Mouse (Mus musculus) stomach, postnatal 0 days (tissue): ENCODE measurements around the gene Pgls. TPM values are rescaled to one million over a fixed set of nuclear protein-coding genes. Genes with fewer than 3 reads are reported as not detected.

Experiments used
- ATAC-seq: fragments of 200-750 bp; cut with Nextera tagmentation; 2 replicates; pipeline ENCODE4 v1.8.0; 2017; ENCODE audit not compliant: low FRiP score, low TSS enrichment
- DNase-seq: peaks from one replicate; pipeline ENCODE4 v3.0.0-alpha.2; 2016; ENCODE audit warnings: low spot score
- H3K27ac ChIP-seq: fragments of 300-500 bp; sonication (generic); replicated peaks from 2 replicates; pipeline ENCODE4 v1.5.1; 2014; ENCODE audit warnings: mild to moderate bottlenecking, control low read depth
- H3K27me3 ChIP-seq: fragments of 300-500 bp; sonication (generic); 2 replicates; pipeline ENCODE4 v1.6.1; 2014; ENCODE audit warnings: low read length; ENCODE audit not compliant: control insufficient read depth, insufficient read depth
- H3K36me3 ChIP-seq: fragments of 300-500 bp; sonication (generic); 2 replicates; pipeline ENCODE4 v1.6.1; 2014; ENCODE audit warnings: low read length, mixed read lengths; ENCODE audit not compliant: control insufficient read depth, insufficient read depth
- H3K4me1 ChIP-seq: fragments of 300-500 bp; sonication (generic); replicated peaks from 2 replicates; pipeline ENCODE4 v1.6.1; 2014; ENCODE audit warnings: antibody characterized with exemption; ENCODE audit not compliant: control insufficient read depth, insufficient read depth
- H3K4me2 ChIP-seq: fragments of 300-500 bp; sonication (generic); replicated peaks from 2 replicates; pipeline ENCODE4 v1.6.1; 2014; ENCODE audit warnings: low read depth, mild to moderate bottlenecking, control low read depth, moderate library complexity
- H3K4me3 ChIP-seq: fragments of 300-500 bp; sonication (generic); 2 replicates; pipeline ENCODE4 v1.5.1; 2014; ENCODE audit warnings: low read depth, low read length, control low read depth
- H3K9ac ChIP-seq: fragments of 300-500 bp; sonication (generic); 2 replicates; pipeline ENCODE4 v1.6.1; 2014; ENCODE audit warnings: mild to moderate bottlenecking, low read length, control low read depth, mixed read lengths
- H3K9me3 ChIP-seq: fragments of 300-500 bp; sonication (generic); 2 replicates; pipeline ENCODE4 v1.6.1; 2016; ENCODE audit warnings: low read length; ENCODE audit not compliant: control insufficient read depth
- CTCF ChIP-seq: IDR thresholded peaks from 2 replicates; pipeline ENCODE4 v1.5.1; 2016; ENCODE audit warnings: antibody characterized with exemption, low read depth, mild to moderate bottlenecking, moderate library complexity
- EP300 ChIP-seq: optimal IDR thresholded peaks from 2 replicates; pipeline ENCODE3; 2016; ENCODE audit warnings: antibody characterized with exemption
- WGBS: fragments of 180-500 bp; shearing (Covaris S2); extraction: QIAGEN DNeasy Blood & Tissue Kit; methylation state at CpG from one replicate; pipeline ENCODE4 v1.1.7; 2014; 5-methylcytosine and 5-hydroxymethylcytosine counted together
- polyA plus RNA-seq: library from polyadenylated mRNA; unstranded; fragments of >200 nt; fragmentation: Nextera tagmentation; extraction: Ambion mirVana; gene quantifications from 2 replicates; pipeline ENCODE4 v1.2.1, GENCODE M21; 2015

Gene Pgls
- polyA plus RNA-seq, 1 experiment from 2014 or later: 221 TPM

DNA sequence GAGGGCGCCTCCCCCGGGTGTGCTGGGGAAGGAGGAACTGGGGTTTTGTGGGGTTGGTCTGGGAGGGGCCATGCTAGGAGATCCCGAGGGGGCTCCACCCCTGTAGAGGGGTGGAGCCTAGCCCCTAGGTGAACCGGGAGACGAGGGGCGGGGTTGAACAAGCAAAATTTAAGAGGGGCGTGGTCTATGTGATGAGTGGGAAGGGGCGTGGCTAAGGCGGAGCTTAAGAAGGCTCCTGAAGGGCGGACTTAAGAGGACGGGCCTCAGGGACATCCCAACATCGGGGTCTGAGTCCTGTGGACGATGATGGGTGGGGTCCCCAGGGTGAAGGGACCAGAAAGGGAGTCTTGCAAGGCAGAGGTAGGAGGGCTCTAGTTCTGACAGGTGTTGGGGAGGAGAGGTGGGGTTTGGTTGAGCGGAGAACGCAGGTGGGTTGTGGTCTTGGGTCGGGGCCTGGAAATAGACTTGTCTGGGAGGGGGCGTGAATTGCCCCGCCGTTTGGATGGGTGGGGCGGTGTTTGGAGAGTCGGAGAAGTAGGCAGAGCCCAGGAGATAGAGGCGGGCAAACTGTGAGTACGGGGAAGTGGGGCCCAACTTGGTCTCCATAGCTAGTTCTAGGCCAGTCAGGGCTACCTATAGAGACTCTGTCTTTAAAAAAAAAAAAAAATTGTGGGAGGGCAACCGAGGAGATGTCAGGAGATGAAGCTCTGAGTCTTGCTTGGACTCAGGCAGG, 32.9 kb upstream of the Pgls start:
- H3K9me3 ChIP-seq: no peaks in the 10 kb centered on the region
- 0 out of 2 replicates have a peak, but pooled peaks cover 2% of the 10 kb centered on the region for H3K4me1 ChIP-seq
- ATAC-seq (peak; percentile 49; the same call in 1 of the 2 replicates), DNase-seq (peak; percentile 74)
- WGBS: 1% methylated on average over 24 of the region's 24 CpGs
- peak overlapping the region; percentile 76 for H3K4me2 ChIP-seq
- TF ChIP-seq EP300 (no peak), CTCF (peak; percentile 29; the same call in 1 of the 2 replicates)
- H3K27me3 ChIP-seq: 0 out of 2 replicates have a peak, but pooled peaks cover 3% of the 10 kb centered on the region
- no peaks in the 10 kb centered on the region for H3K36me3 ChIP-seq
- no peak overlapping the region for H3K27ac ChIP-seq
- H3K4me3 ChIP-seq: peak overlapping the region; percentile 45
- peak overlapping the region; percentile 58 for H3K9ac ChIP-seq

DNA sequence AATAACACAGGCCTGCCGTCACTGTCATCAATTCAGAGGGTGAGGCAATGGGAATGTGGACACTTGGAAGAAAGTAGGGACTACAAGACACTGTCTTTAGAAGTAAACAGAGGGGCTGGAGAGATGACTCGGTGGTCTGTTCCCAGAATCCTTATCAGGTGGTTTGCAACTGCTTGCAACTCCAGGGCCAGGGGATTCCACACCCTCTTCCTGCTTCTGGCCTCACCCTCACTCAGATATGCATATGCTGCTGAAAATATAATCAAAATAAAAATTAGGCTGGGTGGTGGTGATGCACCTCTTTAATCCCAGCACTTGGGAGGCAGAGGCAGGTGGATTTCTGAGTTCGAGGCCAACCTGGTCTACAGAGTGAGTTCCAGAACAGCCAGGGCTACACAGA, 31.9 kb upstream of the Pgls start:
- H3K27me3 ChIP-seq: 0 out of 2 replicates have a peak, but pooled peaks cover 3% of the 10 kb centered on the region
- DNase-seq: no peak
- H3K27ac ChIP-seq: no peak overlapping the region

GRCm38 (mm10) chr8:71560765-71561164, 31.2 kb upstream of the Pgls start:
- no peak for ATAC-seq
- WGBS: 86% methylated on average over 5 of the region's 5 CpGs

More for the DNA sequence above, 31.9 kb upstream of the Pgls start:
- no peak overlapping the region for H3K9ac ChIP-seq
- no peak overlapping the region for H3K4me2 ChIP-seq
- WGBS: 65% methylated on average over 3 of the region's 3 CpGs
- no peaks in the 10 kb centered on the region for H3K36me3 ChIP-seq
- no peak for ATAC-seq
- TF ChIP-seq CTCF (no peak), EP300 (no peak)
- H3K9me3 ChIP-seq: no peaks in the 10 kb centered on the region
- no peak overlapping the region for H3K4me3 ChIP-seq
- 0 out of 2 replicates have a peak, but pooled peaks cover 2% of the 10 kb centered on the region for H3K4me1 ChIP-seq

DNA sequence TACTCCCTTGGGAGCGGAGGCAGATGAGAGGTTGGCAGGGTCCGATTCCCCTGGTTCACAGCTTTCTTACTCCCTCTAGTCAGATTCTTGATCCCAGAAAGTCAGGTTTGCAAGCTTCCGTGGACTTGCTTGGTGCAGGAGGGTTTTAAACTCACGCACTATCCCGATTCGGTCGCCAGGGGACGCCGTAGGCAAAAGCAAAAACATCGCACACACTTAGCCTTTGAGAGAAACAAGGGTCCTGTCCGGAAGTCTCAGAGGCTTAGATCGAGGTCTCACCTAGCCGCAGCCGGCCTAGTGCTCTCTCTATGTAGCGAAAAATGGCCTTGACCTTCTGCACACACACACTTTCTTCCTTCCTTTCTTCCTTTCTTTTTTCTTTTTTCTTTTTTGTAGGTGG, 30.6 kb upstream of the Pgls start:
- Histone ChIP-seq H3K27me3 (0 out of 2 replicates have a peak, but pooled peaks cover 3% of the 10 kb centered on the region), H3K4me2 (no peak overlapping the region), H3K4me1 (0 out of 2 replicates have a peak, but pooled peaks cover 2% of the 10 kb centered on the region), H3K9ac (no peak overlapping the region), H3K27ac (no peak overlapping the region), H3K9me3 (no peaks in the 10 kb centered on the region), H3K36me3 (no peaks in the 10 kb centered on the region), H3K4me3 (no peak overlapping the region)
- ATAC-seq (0 out of 2 replicates have a peak, but pooled peaks have one; percentile 41), DNase-seq (peak; percentile 87)
- WGBS: 5% methylated on average over 15 of the region's 15 CpGs
- TF ChIP-seq CTCF (peak; percentile 98), EP300 (no peak)

More at GRCm38 (mm10) chr8:71560765-71561164, 31.2 kb upstream of the Pgls start:
- Histone ChIP-seq H3K4me1 (0 out of 2 replicates have a peak, but pooled peaks cover 2% of the 10 kb centered on the region), H3K4me2 (no peak overlapping the region), H3K9ac (no peak overlapping the region), H3K36me3 (no peaks in the 10 kb centered on the region), H3K4me3 (no peak overlapping the region), H3K27ac (no peak overlapping the region), H3K9me3 (no peaks in the 10 kb centered on the region), H3K27me3 (0 out of 2 replicates have a peak, but pooled peaks cover 3% of the 10 kb centered on the region)
- no peak for TF ChIP-seq EP300
- no peak for DNase-seq

DNA sequence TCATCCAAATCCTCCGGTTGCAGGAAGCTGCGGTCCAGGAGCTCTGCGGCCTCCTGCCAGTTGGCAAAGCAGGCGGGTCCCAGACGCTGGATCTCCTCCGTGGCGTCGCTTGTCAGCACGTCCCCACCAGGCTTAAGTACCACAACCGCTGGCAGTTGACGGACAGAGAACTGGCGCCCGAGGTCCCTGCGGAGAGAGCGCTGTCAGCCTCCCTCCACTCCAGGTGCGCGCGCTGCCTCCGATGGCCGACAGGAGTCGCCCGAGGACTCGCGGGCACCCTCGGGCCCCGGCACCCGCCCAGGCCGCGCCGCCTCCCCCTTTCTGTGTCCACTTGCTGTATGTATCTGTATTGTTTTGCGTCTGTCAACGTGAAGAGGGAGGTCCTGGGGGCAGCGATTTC, 29.2 kb upstream of the Pgls start:
- no peaks in the 10 kb centered on the region for H3K9me3 ChIP-seq
- H3K9ac ChIP-seq: 0 out of 2 replicates have a peak overlapping the region, but pooled peaks have one; percentile 38
- ATAC-seq: peak; percentile 74
- DNase-seq: peak; percentile 88
- H3K4me3 ChIP-seq: peak overlapping the region; percentile 28
- H3K4me1 ChIP-seq: 0 out of 2 replicates have a peak, but pooled peaks cover 2% of the 10 kb centered on the region
- 0 out of 2 replicates have a peak, but pooled peaks cover 3% of the 10 kb centered on the region for H3K27me3 ChIP-seq
- H3K4me2 ChIP-seq: peak overlapping the region; percentile 56
- TF ChIP-seq CTCF: peak; percentile 89
- TF ChIP-seq EP300: no peak
- WGBS: under 1% methylated on average over 33 of the region's 33 CpGs
- no peak overlapping the region for H3K27ac ChIP-seq
- no peaks in the 10 kb centered on the region for H3K36me3 ChIP-seq

- peak; percentile 53 for TF ChIP-seq CTCF
- TF ChIP-seq EP300: no peak
- no peak for ATAC-seq
Observed at GRCm38 (mm10) chr8:71563992-71564391, 28.0 kb upstream of the Pgls start.

More at GRCm38 (mm10) chr8:71563992-71564391, 28.0 kb upstream of the Pgls start:
- DNase-seq: no peak
- H3K9me3 ChIP-seq: no peaks in the 10 kb centered on the region
- no peak overlapping the region for H3K27ac ChIP-seq
- no peaks in the 10 kb centered on the region for H3K36me3 ChIP-seq
- WGBS: 89% methylated on average over 4 of the region's 4 CpGs
- 0 out of 2 replicates have a peak, but pooled peaks cover 4% of the 10 kb centered on the region for H3K4me1 ChIP-seq
- H3K9ac ChIP-seq: no peak overlapping the region
- H3K4me3 ChIP-seq: no peak overlapping the region
- 0 out of 2 replicates have a peak, but pooled peaks cover 3% of the 10 kb centered on the region for H3K27me3 ChIP-seq
- no peak overlapping the region for H3K4me2 ChIP-seq
